Mouse (Mus musculus) forelimb bud, embryonic 11.5 days (tissue): ENCODE results near the gene Eif2d.
"Not testable (repeated sequence)": the region's sequence is repeated elsewhere in the genome, so short reads cannot be mapped to it uniquely, and the experiment has no call there.

Source experiments
- DNase-seq: peaks from one replicate; pipeline ENCODE4 v3.0.0-alpha.2; 2012; ENCODE audit warnings: low read depth, low spot score

The Eif2d gene

DNA sequence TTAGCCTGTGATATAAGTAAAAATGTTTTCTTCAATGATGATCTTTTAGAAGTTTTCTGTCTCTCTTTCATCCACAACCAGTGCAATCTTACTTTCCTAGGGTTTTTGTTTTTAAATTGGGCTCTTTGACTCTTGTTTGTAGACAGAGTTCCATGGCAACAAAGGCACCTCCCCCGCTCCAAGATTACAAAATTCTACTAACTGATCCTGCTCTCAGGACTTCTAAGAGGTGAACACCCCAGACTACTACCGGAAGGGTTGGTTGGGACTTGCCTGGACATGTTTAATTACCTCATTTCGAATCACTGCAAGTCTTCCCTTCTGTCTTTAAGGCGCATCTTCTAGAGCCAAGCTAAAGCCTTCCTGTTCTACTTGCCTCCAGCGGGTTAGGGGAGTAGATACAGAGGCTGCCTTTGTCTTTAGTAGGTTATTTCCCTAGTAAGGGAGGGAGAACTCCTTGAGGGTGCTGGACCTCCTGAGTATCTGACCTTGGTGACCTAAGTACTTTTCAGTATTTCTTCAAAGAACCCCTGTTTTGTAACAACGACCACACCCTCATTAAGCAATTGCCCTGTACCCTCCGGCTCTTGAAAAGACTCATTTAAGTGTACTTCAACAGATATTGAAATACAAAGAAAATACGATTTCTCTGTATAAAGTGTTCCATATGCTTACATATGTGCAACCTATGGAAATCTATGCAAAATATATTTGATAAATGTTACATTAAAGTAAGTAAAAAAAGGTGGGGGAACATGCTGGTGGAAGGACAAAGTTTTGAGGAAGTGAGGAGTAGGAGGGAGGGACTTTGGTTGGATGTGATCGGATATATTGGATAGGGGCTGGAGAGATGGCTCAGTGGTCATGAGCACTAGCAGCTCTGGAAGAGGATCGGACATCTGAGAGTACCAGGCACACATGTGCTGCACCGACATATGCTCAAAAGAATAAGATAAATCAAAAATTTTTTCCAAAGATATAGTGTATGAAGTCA is 13.6 kb upstream of the Eif2d start:
- peak; percentile 27 for DNase-seq

DNA sequence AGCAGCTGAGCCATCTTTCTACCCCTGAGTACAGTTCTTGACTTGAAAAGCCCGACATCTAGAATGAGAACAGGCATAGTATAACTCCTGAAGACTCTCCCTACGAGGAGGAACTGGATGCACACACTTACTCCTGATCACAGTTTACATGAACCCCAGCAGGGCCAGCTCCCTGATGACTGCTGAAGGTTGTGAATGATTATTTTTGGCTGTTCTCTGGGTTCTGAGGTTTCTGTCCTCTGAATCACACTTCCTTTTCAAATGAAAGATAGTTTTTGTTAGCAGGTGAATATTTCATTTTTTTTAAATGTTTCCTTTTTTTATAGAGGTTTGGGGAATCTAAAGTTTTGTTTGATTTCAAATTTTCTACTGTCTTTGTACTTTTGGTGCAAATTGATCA is 11.5 kb upstream of the Eif2d start:
- DNase-seq: no peak

- no peak for DNase-seq
Observed at GRCm38 (mm10) chr1:131142472-131142871, 10.5 kb upstream of the Eif2d start.

GRCm38 (mm10) chr1:131145222-131145621 is 7.8 kb upstream of the Eif2d start:
- DNase-seq: not testable (repeated sequence)

- DNase-seq: no peak
Observed at GRCm38 (mm10) chr1:131146181-131146614, 6.8 kb upstream of the Eif2d start.

DNA sequence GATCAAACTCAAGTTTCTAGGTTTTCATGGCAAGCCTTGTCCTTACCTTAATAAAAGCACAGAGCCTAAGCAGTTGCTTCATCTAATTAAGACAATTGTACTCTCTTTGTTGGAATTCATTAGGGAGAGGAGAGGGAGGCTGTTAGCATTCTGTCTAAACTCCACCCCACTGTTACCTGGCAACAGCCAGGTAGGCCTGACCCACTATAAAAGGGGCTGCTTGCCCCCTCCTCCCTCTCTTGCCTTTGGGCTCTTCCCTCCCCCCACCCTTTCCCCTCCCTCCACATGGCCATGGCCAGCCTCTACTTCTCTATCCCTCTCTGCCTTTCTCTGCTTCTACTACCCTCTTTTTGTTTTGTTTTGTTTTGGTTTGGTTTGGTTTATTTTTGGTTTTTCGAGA is 3.5 kb upstream of the Eif2d start:
- DNase-seq: no peak

- DNase-seq: peak; percentile 45
Observed at GRCm38 (mm10) chr1:131155456-131155855, 2.5 kb downstream of the Eif2d start.

- DNase-seq: not testable (repeated sequence)
Observed at GRCm38 (mm10) chr1:131159573-131160327, 6.8 kb downstream of the Eif2d start.

- no peak for DNase-seq
Observed at GRCm38 (mm10) chr1:131161091-131161490, 8.1 kb downstream of the Eif2d start.

- no peak for DNase-seq
Observed at GRCm38 (mm10) chr1:131164427-131164826, 11.4 kb downstream of the Eif2d start.

DNA sequence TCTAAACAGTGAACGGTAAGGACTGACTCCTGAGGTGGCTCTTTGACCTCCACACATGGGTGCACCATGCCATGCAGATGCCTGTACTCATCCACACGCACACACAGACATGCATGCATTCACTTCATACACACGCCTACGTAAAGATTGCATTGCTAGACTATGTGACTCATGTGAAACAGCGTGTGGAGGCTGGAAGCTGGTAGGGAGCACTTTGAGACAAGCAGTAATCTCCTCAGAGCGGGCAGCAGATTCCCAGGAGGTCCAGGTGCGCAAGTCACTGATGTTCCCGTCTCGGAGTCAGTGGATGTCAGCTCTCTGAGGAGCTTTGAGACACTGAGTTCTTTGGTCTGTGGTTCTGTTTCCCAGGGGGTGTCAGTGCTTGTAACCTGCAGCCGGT is 14.6 kb downstream of the Eif2d start:
- DNase-seq: no peak

- DNase-seq: no peak
Observed at GRCm38 (mm10) chr1:131173001-131173400, 20.0 kb downstream of the Eif2d start.

GRCm38 (mm10) chr1:131173809-131174208 is 20.8 kb downstream of the Eif2d start:
- no peak for DNase-seq

GRCm38 (mm10) chr1:131174299-131174861 is 21.4 kb downstream of the Eif2d start:
- no peak for DNase-seq

GRCm38 (mm10) chr1:131175189-131175588 is 22.2 kb downstream of the Eif2d start:
- no peak for DNase-seq

- no peak for DNase-seq
Observed at GRCm38 (mm10) chr1:131175819-131176218, 22.8 kb downstream of the Eif2d start.

- no peak for DNase-seq
Observed at GRCm38 (mm10) chr1:131177249-131177648, 24.3 kb downstream of the Eif2d start.

GRCm38 (mm10) chr1:131178083-131178482 is 25.1 kb downstream of the Eif2d start:
- no peak for DNase-seq

DNA sequence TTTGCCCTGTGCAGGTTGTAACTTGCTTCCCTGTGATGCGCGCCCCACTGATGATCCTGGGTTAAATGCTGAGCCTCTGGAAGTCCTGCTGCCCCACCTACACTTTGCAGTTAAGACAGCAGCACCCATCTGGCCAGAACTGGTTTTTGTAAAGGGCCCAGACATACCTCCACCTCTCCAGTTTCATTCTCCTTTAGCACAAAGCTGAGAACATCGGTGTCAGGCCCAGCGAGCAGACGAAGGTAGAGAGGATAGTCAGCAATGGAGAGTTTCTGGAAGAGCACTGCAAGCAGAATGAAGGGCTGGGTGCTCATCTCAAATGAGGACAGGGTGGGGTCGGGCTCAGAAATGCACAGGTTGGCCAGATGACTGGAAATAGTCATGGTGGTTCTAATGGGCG is 27.4 kb downstream of the Eif2d start:
- no peak for DNase-seq

GRCm38 (mm10) chr1:131181642-131182527 is 28.9 kb downstream of the Eif2d start:
- peak; percentile 55 for DNase-seq

DNA sequence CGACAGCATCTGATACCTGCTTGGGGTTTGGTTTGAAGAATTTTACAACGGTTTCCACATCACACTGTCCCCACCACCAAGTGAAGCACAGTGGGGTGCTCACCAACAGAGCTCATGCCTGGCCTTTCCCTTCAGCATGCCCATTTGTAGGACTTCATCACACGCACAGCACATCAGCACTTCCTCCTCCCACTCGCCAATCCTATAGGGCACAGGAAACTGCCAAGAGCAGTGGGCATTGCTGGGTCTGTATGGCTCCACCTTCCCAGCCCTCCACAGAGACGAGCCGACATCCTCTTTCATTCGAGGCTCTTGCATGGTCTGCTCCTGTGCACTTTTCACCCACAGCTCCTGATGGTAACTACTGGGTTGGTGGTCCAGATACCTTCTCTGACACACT is 30.2 kb downstream of the Eif2d start:
- DNase-seq: no peak
